ENCODE assay signal across 33 mouse cellular contexts in the genomic region with DNA sequence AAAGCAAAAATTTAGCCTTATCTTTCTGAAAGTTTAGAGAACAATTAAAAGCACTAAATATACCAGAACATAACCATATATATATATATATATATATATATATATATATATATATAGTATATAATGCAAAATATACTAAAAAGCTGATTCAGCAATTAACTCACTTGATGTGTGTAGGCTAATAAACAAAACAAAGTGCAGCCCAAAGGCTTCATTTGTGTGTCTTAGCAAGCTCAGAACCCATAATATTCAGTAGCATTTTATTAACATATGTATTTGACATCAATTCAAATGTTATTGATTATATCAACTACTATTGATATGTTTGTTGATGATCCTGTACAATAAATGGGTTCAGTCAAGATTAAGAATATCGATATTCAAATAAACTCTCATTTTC.
"Had no signal": no experiment of that assay in that cellular context is flagged by ENCODE, and none has a peak within 500 bp of the region (broad histone marks: within the 10 kb centered on the region; RNA-seq: fewer than 3 reads in every experiment).

No protein-coding gene starts in this region.

- H3K36me3 ChIP-seq: heart, embryonic 13.5 days; heart, embryonic 15.5 days; hindbrain, embryonic 10.5 days; hindbrain, embryonic 12.5 days; hindbrain, embryonic 13.5 days; hindbrain, embryonic 15.5 days; intestine, embryonic 15.5 days; kidney, embryonic 15.5 days had no signal

- H3K9ac ChIP-seq: heart, embryonic 13.5 days; heart, embryonic 15.5 days; hindbrain, embryonic 12.5 days; hindbrain, embryonic 13.5 days; hindbrain, embryonic 14.5 days; hindbrain, embryonic 15.5 days; intestine, embryonic 15.5 days; kidney, embryonic 15.5 days had no signal

- DNase-seq: heart, postnatal 10 days; heart, postnatal 14 days; heart, postnatal 36 days; heart, postnatal 4 days; kidney, adult 11 months; kidney, adult 18-20 months; kidney, adult 2 months; kidney, adult 8-10 months; kidney, adult 9 months; kidney, postnatal 10 days; kidney, postnatal 14 days; kidney, postnatal 25 days; kidney, postnatal 36 days; kidney, postnatal 4 days; layer of hippocampus, adult 9-11 months; layer of hippocampus, postnatal 36 days had no signal

- H3K4me3 ChIP-seq: heart, embryonic 13.5 days; heart, embryonic 15.5 days; hindbrain, embryonic 10.5 days; hindbrain, embryonic 12.5 days; hindbrain, embryonic 13.5 days; hindbrain, embryonic 15.5 days; intestine, embryonic 15.5 days; kidney, embryonic 15.5 days; layer of hippocampus, adult 2 months; left cerebral cortex, adult 2 months had no signal

- ATAC-seq: hindbrain, embryonic 16.5 days; hindbrain, postnatal 0 days; inflammation-experienced regulatory T-cells, adult 6 months; intestine, embryonic 15.5 days; intestine, embryonic 16.5 days; intestine, postnatal 0 days had no signal

- H3K4me1 ChIP-seq: heart, embryonic 13.5 days; heart, embryonic 15.5 days; hindbrain, embryonic 10.5 days; hindbrain, embryonic 12.5 days; hindbrain, embryonic 13.5 days; hindbrain, embryonic 15.5 days; intestine, embryonic 15.5 days; kidney, embryonic 15.5 days had no signal

- H3K27me3 ChIP-seq: heart, embryonic 13.5 days; heart, embryonic 15.5 days; hindbrain, embryonic 12.5 days; hindbrain, embryonic 13.5 days; hindbrain, embryonic 15.5 days; intestine, embryonic 15.5 days; kidney, embryonic 15.5 days had no signal

- H3K4me2 ChIP-seq: heart, embryonic 13.5 days; heart, embryonic 15.5 days; hindbrain, embryonic 12.5 days; hindbrain, embryonic 13.5 days; hindbrain, embryonic 14.5 days; hindbrain, embryonic 15.5 days; intestine, embryonic 15.5 days; kidney, embryonic 15.5 days had no signal

- H3K27ac ChIP-seq: heart, embryonic 13.5 days; heart, embryonic 15.5 days; hindbrain, embryonic 10.5 days; hindbrain, embryonic 12.5 days; hindbrain, embryonic 13.5 days; hindbrain, embryonic 14.5 days; hindbrain, embryonic 15.5 days; hindbrain, postnatal 0 days; intestine, embryonic 15.5 days; kidney, embryonic 15.5 days; kidney, postnatal 0 days; layer of hippocampus, adult 2 months; left cerebral cortex, adult 2 months had no signal

- H3K9me3 ChIP-seq: heart, embryonic 13.5 days; heart, embryonic 15.5 days; hindbrain, embryonic 10.5 days; hindbrain, embryonic 12.5 days; hindbrain, embryonic 13.5 days; hindbrain, embryonic 15.5 days; intestine, embryonic 15.5 days; kidney, embryonic 15.5 days had no signal
